Mouse (Mus musculus) small intestine, adult 2 months (tissue): ENCODE data around the gene Sptbn4.

Experiments used
- CTCF ChIP-seq: fragments of 200-500 bp; IDR thresholded peaks from 2 replicates; pipeline ENCODE4 v1.5.1; 2012; ENCODE audit warnings: low read depth, mild to moderate bottlenecking, control low read depth, inconsistent platforms, low read length, moderate library complexity, mixed read lengths; ENCODE audit not compliant: insufficient replicate concordance, insufficient read length; ENCODE audit errors: extremely low read depth
- POLR2A ChIP-seq: fragments of 200-500 bp; IDR thresholded peaks from 2 replicates; pipeline ENCODE4 v1.6.1; 2012; ENCODE audit warnings: low read depth, mild to moderate bottlenecking, control low read depth, inconsistent platforms, low read length, moderate library complexity

DNA sequence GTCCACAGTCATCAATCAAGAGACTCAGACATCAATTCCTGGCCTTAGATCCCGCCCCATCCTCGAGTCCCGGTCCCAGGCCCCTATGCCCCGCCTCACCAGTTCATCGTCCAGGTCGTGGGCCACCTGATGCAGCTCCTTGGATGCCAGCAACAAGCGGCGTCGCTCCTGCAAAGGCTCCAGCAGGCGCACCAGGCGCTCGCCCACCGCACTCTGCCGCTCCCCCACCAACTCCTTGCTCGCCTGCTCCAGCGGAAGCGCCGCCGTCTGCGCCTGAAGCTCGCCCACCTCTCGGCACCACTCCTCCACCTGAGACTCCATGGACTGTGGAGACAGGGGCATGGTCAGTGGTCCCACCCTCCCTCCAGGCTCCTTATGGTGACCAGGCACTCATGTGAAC, 72.2 kb downstream of the Sptbn4 start:
- TF ChIP-seq CTCF (no peak), POLR2A (no peak)
